Mouse (Mus musculus) heart, postnatal 10 days (tissue): ENCODE measurements around the gene Pabpc6. TPM values are rescaled to one million over a fixed set of nuclear protein-coding genes. Genes with fewer than 3 reads are reported as not detected.

Source experiments
- DNase-seq, 2 experiments: peaks; one replicate each; pipeline ENCODE4 v3.0.0; 2021
- intact Hi-C: fragments of 180-260 bp; cut with DNase I; formaldehyde crosslinking; loops from one replicate; pipeline ENCODE4 v1.15.1; 2025
- total RNA-seq, 2 experiments: library from RNA; stranded (reverse); gene quantifications; 2 replicates each; pipeline ENCODE4 v1.2.3; 2021

Pabpc6 gene
- not detected for total RNA-seq

DNA sequence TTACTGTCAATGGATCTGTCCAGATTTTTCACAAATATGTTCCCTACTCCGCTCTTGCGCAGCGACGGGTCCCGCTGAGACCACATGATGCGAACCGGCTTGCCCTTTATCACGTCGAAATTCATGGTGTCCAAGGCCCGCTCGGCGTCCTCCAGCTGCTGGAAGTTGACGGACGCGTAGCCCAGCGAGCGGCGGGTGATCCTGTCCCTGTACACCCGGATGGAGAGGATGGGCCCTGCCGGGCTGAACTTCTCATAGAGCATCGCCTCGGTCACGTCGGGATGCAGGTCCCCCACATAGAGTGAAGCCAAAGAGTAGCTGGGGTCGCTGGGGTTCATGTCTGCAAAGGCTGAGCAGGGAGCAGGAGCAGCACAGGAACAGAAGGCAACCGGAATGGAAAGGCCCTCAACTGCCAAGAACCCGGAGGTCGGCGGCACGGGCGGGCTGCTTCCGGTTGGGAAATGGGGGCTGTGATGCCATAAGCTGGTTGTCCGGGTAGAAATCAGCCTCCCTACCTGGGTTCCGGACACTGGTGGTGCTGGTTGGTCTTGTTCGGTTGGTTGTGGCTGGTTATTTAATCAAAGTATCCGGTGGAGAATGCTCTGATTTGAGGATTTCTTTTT, at the start of gene Pabpc6:
Gene Pabpc6, minus strand, starts transcription at position 435 of the 623 bp plus-strand sequence.
- DNase-seq, result no peak
- intact Hi-C loops, result no loop called here

- intact Hi-C loops, result no loop called here
- DNase-seq, result no peak
Observed at GRCm38 (mm10) chr17:9710910-9711309, 41.4 kb upstream of the Pabpc6 start.

DNA sequence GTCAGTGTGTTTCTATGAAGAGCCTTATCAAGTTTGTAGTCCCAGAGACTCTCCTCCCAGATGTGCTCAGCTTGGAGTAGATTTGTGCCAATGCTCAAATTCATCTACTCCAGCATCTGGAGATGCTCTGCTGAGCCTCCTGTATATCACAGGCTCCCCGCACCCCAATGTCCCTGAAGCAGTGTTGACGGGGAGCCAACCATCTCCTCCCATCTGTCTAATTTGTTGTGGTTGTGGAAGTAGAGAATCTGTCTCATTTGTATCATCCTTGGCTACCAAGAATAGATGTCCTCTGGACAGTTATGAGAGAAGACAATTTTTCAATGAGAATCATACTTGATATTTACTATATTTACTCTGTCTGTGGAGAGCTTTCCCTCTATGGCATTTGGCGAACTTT, 39.4 kb upstream of the Pabpc6 start:
- DNase-seq, result no peak
- intact Hi-C loops, result no loop called here

DNA sequence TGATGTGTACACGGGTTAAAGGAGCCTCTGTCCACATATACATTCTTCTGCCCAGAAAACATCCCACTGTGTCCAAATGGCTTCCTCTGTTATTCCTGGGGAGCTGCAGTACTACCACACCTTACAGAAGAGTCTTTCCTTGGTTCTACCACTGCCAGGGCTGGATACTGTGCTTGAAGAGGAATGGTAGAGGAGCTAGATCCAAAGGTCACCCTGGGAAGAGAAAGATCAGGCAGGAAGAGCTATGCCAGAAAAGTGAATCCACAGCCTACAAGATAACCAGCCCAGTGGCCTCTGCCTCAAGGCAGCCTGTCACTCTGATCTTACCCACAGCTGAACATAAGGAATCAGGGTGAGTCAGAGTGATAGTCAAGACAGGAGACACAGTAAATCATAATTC, 37.8 kb upstream of the Pabpc6 start:
- intact Hi-C loops, result no loop called here
- no peak for DNase-seq

GRCm38 (mm10) chr17:9697763-9698162, 28.2 kb upstream of the Pabpc6 start:
- intact Hi-C loops, result no loop called here
- no peak for DNase-seq

DNA sequence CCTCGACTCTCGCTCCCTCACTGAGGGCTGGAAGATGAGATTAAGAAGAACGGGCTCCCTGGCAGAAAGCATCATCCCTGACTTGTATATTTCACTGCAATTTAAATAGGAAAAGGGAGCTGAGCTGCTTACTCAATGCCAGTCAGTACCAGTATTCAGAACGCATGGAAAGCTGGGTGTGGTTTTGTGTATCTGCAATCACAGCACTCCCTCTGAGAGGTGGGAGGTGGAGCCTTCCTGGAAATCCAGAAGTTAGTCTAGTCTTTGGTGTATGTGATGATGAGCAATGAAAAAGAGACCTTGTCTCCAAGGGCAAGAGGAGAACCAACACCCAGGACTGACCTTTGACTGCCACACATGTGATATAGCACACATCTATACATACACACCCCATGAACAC, 21.7 kb upstream of the Pabpc6 start:
- intact Hi-C loops, result no loop called here

GRCm38 (mm10) chr17:9683539-9684155, 14.1 kb upstream of the Pabpc6 start:
- DNase-seq, result no peak
- intact Hi-C loops, result no loop called here

More for the DNA sequence above, 21.7 kb upstream of the Pabpc6 start:
- no peak for DNase-seq

GRCm38 (mm10) chr17:9680741-9681140, 11.2 kb upstream of the Pabpc6 start:
- intact Hi-C loops, result no loop called here
- no peak for DNase-seq

- intact Hi-C loops, result no loop called here
- DNase-seq, result no peak
Observed at GRCm38 (mm10) chr17:9675175-9675789, 5.8 kb upstream of the Pabpc6 start.

- DNase-seq, result no peak
- intact Hi-C loops, result no loop called here
Observed at GRCm38 (mm10) chr17:9667955-9668354, 1.6 kb downstream of the Pabpc6 start.

GRCm38 (mm10) chr17:9658651-9659050, 10.9 kb downstream of the Pabpc6 start:
- no peak for DNase-seq
- intact Hi-C loops, result no loop called here

- intact Hi-C loops, result no loop called here
- no peak for DNase-seq
Observed at GRCm38 (mm10) chr17:9654155-9654554, 15.4 kb downstream of the Pabpc6 start.

DNA sequence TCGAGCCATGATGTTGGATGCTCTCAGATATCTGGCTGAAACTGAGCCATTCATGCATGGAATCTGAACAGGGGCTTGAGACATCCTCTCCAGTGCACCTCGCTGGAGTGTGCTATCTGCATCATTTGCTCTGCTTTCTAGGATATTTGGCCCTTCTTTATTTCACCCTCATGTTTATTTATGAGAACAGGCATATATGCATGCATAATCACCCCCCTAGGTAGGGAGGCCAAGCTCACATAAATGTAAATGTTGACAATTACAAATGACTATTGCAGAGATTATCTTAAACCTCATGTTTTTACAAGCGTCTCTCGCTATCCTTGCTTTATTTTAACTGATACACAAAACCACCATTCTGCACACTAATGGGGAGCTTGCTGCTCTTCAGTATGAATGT, 21.9 kb downstream of the Pabpc6 start:
- DNase-seq, result no peak
- intact Hi-C loops, result no loop called here

DNA sequence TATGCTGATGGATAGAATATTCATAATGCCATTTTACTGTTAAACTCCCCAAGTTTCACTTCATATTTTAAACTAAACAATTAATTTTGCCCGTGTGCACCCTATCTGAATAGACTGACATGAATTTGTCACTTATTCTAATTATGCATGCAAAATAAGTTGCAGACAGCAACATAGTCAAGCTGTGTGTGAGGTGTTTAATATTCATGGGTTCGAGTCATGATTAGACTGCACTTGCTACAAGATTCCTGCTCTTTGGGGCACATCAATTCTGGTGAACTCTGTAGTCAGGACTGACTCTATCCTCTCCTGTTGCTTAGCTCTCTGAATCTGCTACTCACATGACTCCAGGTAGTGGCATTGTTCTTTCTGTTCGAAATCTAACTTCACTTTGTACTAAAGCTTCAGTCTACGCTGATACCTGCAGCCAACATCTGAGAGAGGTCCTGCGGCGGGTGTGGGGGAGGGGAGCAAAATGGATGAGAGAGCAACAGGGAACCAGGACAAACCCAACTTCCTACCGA, 25.8 kb downstream of the Pabpc6 start:
- intact Hi-C loops, result no loop called here
- no peak for DNase-seq

DNA sequence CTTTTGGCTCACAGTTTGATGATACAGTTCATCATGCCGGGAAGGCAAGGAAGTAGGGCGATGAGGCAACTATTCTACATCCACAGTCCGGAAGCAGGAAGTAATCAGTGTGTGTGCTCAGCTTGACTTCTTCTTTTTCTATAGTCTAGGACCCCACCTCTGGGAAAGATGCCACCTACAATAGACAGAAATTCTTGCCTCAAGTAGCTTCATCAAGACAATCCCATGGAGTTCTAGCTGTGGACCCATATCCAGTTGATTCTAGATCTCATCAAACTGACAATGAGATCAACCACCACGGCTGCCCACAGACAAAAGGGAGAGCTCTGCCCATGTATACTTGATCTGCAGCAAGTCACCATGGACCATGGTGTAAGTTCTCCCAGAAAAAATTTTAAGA, 32.5 kb downstream of the Pabpc6 start:
- intact Hi-C loops, result no loop called here
- DNase-seq, result no peak

GRCm38 (mm10) chr17:9632579-9633252, 36.8 kb downstream of the Pabpc6 start:
- intact Hi-C loops, result no loop called here
- DNase-seq, result no peak

DNA sequence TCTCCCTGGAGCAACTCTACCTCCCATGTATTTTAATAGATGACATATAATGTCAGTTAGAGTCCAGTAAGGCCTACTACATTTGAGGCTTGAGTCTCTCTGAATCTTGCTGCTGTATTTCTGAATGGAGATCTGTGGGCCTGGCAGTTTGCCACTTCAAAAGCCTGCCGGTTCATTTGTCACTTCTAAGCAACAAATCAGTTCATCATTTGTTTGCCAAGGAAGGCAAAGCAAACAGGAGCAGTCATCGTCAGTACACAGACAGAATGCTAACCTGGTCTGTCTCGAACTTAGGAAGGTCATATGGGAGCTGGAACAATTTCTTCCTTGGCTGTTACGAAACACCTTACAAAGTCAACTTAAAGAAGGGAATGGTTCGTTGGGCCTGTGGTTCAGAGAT, 37.4 kb downstream of the Pabpc6 start:
- DNase-seq, result no peak
- intact Hi-C loops, result no loop called here

DNA sequence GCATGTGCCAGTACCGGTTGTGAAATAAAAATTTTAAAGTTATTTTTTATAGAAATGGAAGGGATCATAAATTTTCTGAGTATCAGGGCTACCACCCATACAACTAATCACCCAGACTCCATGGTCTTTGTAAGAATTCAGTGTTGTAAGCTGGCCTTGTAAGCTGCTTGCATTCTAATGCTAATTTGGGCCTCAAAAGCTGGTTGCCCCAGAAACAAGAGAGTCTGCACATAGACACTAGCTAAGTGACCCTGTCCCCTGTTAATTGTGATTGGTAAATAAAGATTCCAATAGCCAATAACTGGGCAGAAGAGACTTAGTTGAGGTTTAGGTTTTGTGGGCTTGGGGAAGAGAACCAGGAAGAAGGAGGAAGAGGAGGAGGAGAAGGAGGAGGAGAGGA, 38.4 kb downstream of the Pabpc6 start:
- intact Hi-C loops, result no loop called here
- no peak for DNase-seq

- no peak for DNase-seq
- intact Hi-C loops, result no loop called here
Observed at GRCm38 (mm10) chr17:9627011-9627410, 42.5 kb downstream of the Pabpc6 start.
